Mouse (Mus musculus): ENCODE results near the gene Olfr578.

Olfr578 gene

DNA sequence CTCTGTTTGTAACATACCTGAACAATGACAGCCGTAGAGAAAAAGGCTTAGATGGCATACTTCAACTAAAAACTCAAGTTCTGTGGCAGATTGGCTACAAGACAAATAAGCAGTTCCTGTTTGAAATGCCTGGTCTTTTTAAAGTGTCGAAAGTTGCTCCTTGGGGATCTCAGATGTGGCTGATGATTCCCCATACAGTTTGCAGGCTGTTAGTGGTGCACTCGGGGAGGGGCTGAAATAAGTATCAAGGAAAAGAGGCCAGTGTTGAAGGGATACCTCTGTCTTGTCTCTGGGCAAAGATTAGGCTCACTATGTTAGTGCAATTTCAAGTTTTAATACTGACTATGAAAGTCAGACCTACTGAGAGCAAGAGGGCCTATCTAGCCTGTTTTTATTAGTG is at the start of gene Olfr578:
Olfr578 (minus strand) TSS at position 101 of the 400 bp plus-strand sequence.
- DNase-seq (ENCODE audit: low read depth, low spot score) = no peak

- no peak for DNase-seq (ENCODE audit: low read depth, low spot score)
These were observed 48.6 kb upstream of the Olfr578 start, which contains the start of gene Olfr582 for GRCm38 (mm10) chr7:103037724-103038123. Gene Olfr582, plus strand, starts transcription at chr7:103038024.

GRCm38 (mm10) chr7:102975843-102976242 is 13.3 kb downstream of the Olfr578 start, which contains the start of gene Olfr577:
Gene Olfr577, minus strand, starts transcription at chr7:102975943.
- no peak for DNase-seq (ENCODE audit: low read depth, low spot score)

GRCm38 (mm10) chr7:102974399-102974798 is 14.7 kb downstream of the Olfr578 start:
- no peak for DNase-seq (ENCODE audit: low read depth, low spot score)

- no peak for DNase-seq (ENCODE audit: low read depth, low spot score)
These were observed 26.8 kb downstream of the Olfr578 start, which contains the start of gene Olfr576 for GRCm38 (mm10) chr7:102962360-102962759. Gene Olfr576, plus strand, starts transcription at chr7:102962660.

DNA sequence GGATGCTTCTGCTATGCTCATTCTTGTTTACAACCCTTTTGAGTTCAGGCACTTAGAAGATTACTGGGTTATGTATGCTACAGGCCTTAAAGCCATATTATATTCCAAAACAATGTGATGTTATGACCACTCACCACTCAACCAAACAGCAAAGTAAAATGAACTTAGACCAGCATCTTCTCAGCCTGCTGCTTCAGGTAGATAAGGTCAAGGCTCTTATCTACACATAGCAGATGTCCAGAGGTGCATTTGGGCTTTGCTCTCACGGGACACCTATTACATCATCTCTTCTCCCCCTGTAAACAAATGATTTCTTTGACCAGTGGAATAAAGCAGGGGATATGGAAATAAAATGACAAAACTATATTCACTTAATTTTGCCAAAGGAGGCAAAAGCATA is 30.5 kb downstream of the Olfr578 start, which contains the start of gene Olfr575:
Olfr575 (minus strand) TSS at position 183 of the 400 bp plus-strand sequence.
- no peak for DNase-seq (ENCODE audit: low read depth, low spot score)

- no peak for DNase-seq (ENCODE audit: low read depth, low spot score)
These were observed 31.0 kb downstream of the Olfr578 start for GRCm38 (mm10) chr7:102958137-102958536.

DNA sequence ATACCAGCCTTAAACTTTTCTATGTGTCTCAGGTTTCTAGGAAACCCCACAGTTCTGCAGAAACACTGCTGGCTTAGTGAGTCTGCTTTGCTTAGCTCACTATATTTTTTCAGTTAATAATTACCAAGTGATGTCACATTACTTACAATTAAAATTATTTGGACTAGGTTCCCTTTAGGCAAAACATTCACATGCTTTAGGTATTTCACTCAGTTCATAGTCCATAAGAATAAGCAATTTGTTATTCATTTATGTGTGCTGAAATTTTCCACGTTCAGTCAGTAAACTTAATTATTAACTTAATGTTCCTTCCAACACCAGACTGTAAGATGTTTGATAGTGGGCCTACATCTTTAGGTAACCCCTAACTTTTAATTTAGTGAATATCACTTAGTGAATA is 38.4 kb downstream of the Olfr578 start:
- no peak for DNase-seq (ENCODE audit: low read depth, low spot score)

- DNase-seq (ENCODE audit: low read depth, low spot score) = no peak
These were observed 41.0 kb downstream of the Olfr578 start, which contains the start of gene Olfr574 for GRCm38 (mm10) chr7:102948167-102948566. Gene Olfr574, plus strand, starts transcription at chr7:102948467.

DNA sequence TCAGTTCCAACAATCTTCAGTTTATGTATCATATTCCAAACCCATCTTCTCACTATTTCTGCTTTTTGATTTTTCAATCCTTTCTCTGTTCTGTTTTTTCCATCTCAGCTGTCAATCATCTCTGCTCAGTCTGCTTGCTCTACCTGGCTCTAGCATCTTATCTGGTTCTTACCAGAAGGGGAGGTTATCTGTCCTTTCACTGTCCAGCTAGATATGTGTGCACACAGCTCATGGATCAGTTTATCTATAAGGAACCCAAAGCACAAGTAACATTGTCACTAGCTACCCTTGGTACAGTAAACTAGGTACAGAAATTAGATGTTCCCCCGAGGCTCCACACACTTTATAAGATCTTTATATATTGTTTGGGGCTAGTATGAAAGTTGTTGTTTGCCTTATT is 45.7 kb downstream of the Olfr578 start:
- no peak for DNase-seq (ENCODE audit: low read depth, low spot score)

DNA sequence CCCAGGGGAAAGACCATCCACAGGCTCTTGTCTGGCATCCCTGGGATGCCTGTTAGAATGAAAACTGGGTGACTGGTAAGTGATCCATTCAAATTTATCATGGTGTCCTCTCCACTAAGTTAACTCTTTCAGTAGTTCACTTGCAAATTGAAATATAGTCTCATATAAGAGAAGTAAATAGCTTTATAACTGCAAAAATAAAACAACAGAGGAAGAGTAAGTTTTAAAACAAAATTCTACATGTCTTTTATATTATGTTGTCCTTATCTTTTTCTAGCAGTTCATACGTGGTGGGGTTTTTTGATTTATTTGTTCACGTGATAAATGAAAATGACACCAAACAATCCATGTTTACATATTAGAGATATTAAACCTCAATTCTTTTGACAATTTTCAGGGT is 46.6 kb downstream of the Olfr578 start, which contains the start of gene Olfr573-ps1:
Olfr573-ps1 (minus strand) TSS at position 101 of the 400 bp plus-strand sequence.
- DNase-seq (ENCODE audit: low read depth, low spot score) = no peak

Data from CD4-positive, CD25-positive, alpha-beta regulatory T cell, adult 2 months (primary cell).